Mouse (Mus musculus) embryonic facial prominence, embryonic 13.5 days (tissue): Measurements from ENCODE around the gene Atp2a1. TPM values are rescaled to one million over a fixed set of nuclear protein-coding genes. Genes with fewer than 3 reads are reported as not detected.

Experiments
- ATAC-seq: fragments of 200-750 bp; cut with Nextera tagmentation; 2 replicates; pipeline ENCODE4 v1.8.0; 2017; ENCODE audit warnings: low read depth; ENCODE audit not compliant: insufficient number of reproducible peaks, insufficient read depth, low FRiP score, low TSS enrichment
- H3K27ac ChIP-seq: fragments of 300-500 bp; sonication (generic); 2 replicates; pipeline ENCODE4 v1.5.1; 2015; ENCODE audit warnings: moderate library complexity, mild to moderate bottlenecking, inconsistent platforms
- H3K27me3 ChIP-seq: fragments of 300-500 bp; sonication (generic); 2 replicates; pipeline ENCODE4 v1.6.1; 2015; ENCODE audit warnings: mild to moderate bottlenecking, inconsistent platforms
- H3K36me3 ChIP-seq: fragments of 300-500 bp; sonication (generic); 2 replicates; pipeline ENCODE4 v1.6.1; 2015; ENCODE audit warnings: mild to moderate bottlenecking, inconsistent platforms
- H3K4me1 ChIP-seq: fragments of 300-500 bp; sonication (generic); 2 replicates; pipeline ENCODE4 v1.6.1; 2015; ENCODE audit warnings: inconsistent platforms
- H3K4me2 ChIP-seq: fragments of 300-500 bp; sonication (generic); 2 replicates; pipeline ENCODE4 v1.6.1; 2015; ENCODE audit warnings: moderate library complexity, mild to moderate bottlenecking, inconsistent platforms
- H3K4me3 ChIP-seq: fragments of 300-500 bp; sonication (generic); 2 replicates; pipeline ENCODE4 v1.5.1; 2015; ENCODE audit warnings: mild to moderate bottlenecking, inconsistent platforms
- H3K9ac ChIP-seq: fragments of 300-500 bp; sonication (generic); 2 replicates; pipeline ENCODE4 v1.6.1; 2015; ENCODE audit warnings: mild to moderate bottlenecking, inconsistent platforms
- H3K9me3 ChIP-seq: fragments of 300-500 bp; sonication (generic); 2 replicates; pipeline ENCODE4 v1.6.1; 2016; ENCODE audit warnings: inconsistent platforms
- WGBS: fragments of 180-500 bp; shearing (Covaris S2); methylation state at CpG from one replicate; pipeline ENCODE4 v1.1.7; 2015; ENCODE audit warnings: mixed read lengths; 5-methylcytosine and 5-hydroxymethylcytosine counted together
- polyA plus RNA-seq: library from polyadenylated mRNA; unstranded; fragments of >200 nt; fragmentation: Nextera tagmentation; extraction: Ambion mirVana; gene quantifications from 2 replicates; pipeline ENCODE4 v1.2.1, GENCODE M21; 2015

Atp2a1 gene
- polyA plus RNA-seq, 1 experiment from 2014 or later: 11.5 TPM

- ATAC-seq: no peak
- Histone ChIP-seq H3K27me3 (no peaks in the 10 kb centered on the region), H3K4me2 (no peak overlapping the region), H3K9me3 (no peaks in the 10 kb centered on the region), H3K4me1 (peaks cover 36% of the 10 kb centered on the region), H3K9ac (peak overlapping the region; percentile 54; the same call in 1 of the 2 replicates), H3K4me3 (no peak overlapping the region), H3K36me3 (peaks cover 24% of the 10 kb centered on the region), H3K27ac (no peak overlapping the region)
- WGBS: 48% methylated on average over 4 of the region's 4 CpGs
These were observed 639 bp upstream of the Atp2a1 start for GRCm38 (mm10) chr7:126463547-126463946.

GRCm38 (mm10) chr7:126461626-126462025 lies 1.3 kb downstream of the Atp2a1 start:
- Histone ChIP-seq H3K9ac (peak overlapping the region; percentile 17; the same call in 1 of the 2 replicates), H3K4me1 (peaks cover 36% of the 10 kb centered on the region), H3K27me3 (no peaks in the 10 kb centered on the region), H3K4me3 (no peak overlapping the region), H3K9me3 (no peaks in the 10 kb centered on the region), H3K4me2 (no peak overlapping the region), H3K27ac (peak overlapping the region; percentile 29; the same call in 1 of the 2 replicates), H3K36me3 (peaks cover 5% of the 10 kb centered on the region)
- 63% methylated on average over 3 of the region's 3 CpGs for WGBS
- no peak for ATAC-seq

- no peaks in the 10 kb centered on the region for H3K9me3 ChIP-seq
- WGBS: 45% methylated on average over 10 of the region's 10 CpGs
- no peak for ATAC-seq
- no peaks in the 10 kb centered on the region for H3K27me3 ChIP-seq
- H3K4me1 ChIP-seq: peaks cover 36% of the 10 kb centered on the region
- no peak overlapping the region for H3K4me2 ChIP-seq
- no peak overlapping the region for H3K4me3 ChIP-seq
- H3K27ac ChIP-seq: peak overlapping the region; percentile 29
- no peaks in the 10 kb centered on the region for H3K36me3 ChIP-seq
- H3K9ac ChIP-seq: 0 out of 2 replicates have a peak overlapping the region, but pooled peaks have one; percentile 17
These were observed 2.1 kb downstream of the Atp2a1 start for GRCm38 (mm10) chr7:126460623-126461399.

GRCm38 (mm10) chr7:126458844-126459618 lies 3.9 kb downstream of the Atp2a1 start:
- no peak for ATAC-seq
- Histone ChIP-seq H3K4me3 (no peak overlapping the region), H3K27ac (no peak overlapping the region), H3K9ac (0 out of 2 replicates have a peak overlapping the region, but pooled peaks have one; percentile 27), H3K27me3 (no peaks in the 10 kb centered on the region), H3K9me3 (no peaks in the 10 kb centered on the region), H3K4me1 (peaks cover 31% of the 10 kb centered on the region), H3K36me3 (no peaks in the 10 kb centered on the region), H3K4me2 (no peak overlapping the region)
- WGBS: 76% methylated on average over 11 of the region's 11 CpGs

- H3K9ac ChIP-seq: 0 out of 2 replicates have a peak overlapping the region, but pooled peaks have one; percentile 17
- no peaks in the 10 kb centered on the region for H3K9me3 ChIP-seq
- H3K4me2 ChIP-seq: no peak overlapping the region
- no peaks in the 10 kb centered on the region for H3K36me3 ChIP-seq
- WGBS: 79% methylated on average over 5 of the region's 5 CpGs
- H3K27me3 ChIP-seq: no peaks in the 10 kb centered on the region
- no peak overlapping the region for H3K27ac ChIP-seq
- H3K4me1 ChIP-seq: peaks cover 23% of the 10 kb centered on the region
- no peak for ATAC-seq
- no peak overlapping the region for H3K4me3 ChIP-seq
These were observed 4.7 kb downstream of the Atp2a1 start for GRCm38 (mm10) chr7:126458225-126458624.

- WGBS: 86% methylated on average over 17 of the region's 17 CpGs
- Histone ChIP-seq H3K4me1 (peaks cover 10% of the 10 kb centered on the region), H3K4me3 (no peak overlapping the region), H3K27ac (no peak overlapping the region), H3K4me2 (no peak overlapping the region), H3K9me3 (no peaks in the 10 kb centered on the region), H3K36me3 (no peaks in the 10 kb centered on the region), H3K27me3 (no peaks in the 10 kb centered on the region), H3K9ac (no peak overlapping the region)
- no peak for ATAC-seq
These were observed 6.3 kb downstream of the Atp2a1 start for GRCm38 (mm10) chr7:126456382-126457266.

- 59% methylated on average over 2 of the region's 2 CpGs for WGBS
- Histone ChIP-seq H3K27ac (no peak overlapping the region), H3K4me2 (no peak overlapping the region), H3K27me3 (no peaks in the 10 kb centered on the region), H3K9ac (no peak overlapping the region), H3K9me3 (no peaks in the 10 kb centered on the region), H3K4me1 (no peaks in the 10 kb centered on the region), H3K4me3 (no peak overlapping the region), H3K36me3 (no peaks in the 10 kb centered on the region)
- no peak for ATAC-seq
These were observed 7.7 kb downstream of the Atp2a1 start for GRCm38 (mm10) chr7:126455242-126455641.

- Histone ChIP-seq H3K9me3 (no peaks in the 10 kb centered on the region), H3K4me1 (no peaks in the 10 kb centered on the region), H3K36me3 (peaks cover 1% of the 10 kb centered on the region), H3K4me3 (no peak overlapping the region), H3K4me2 (no peak overlapping the region), H3K9ac (no peak overlapping the region), H3K27me3 (no peaks in the 10 kb centered on the region), H3K27ac (no peak overlapping the region)
- 82% methylated on average over 7 of the region's 7 CpGs for WGBS
- ATAC-seq: no peak
These were observed 9.0 kb downstream of the Atp2a1 start for GRCm38 (mm10) chr7:126453861-126454260.

GRCm38 (mm10) chr7:126452244-126452643 lies 10.7 kb downstream of the Atp2a1 start:
- H3K4me3 ChIP-seq: no peak overlapping the region
- ATAC-seq: no peak
- H3K9ac ChIP-seq: no peak overlapping the region
- no peaks in the 10 kb centered on the region for H3K9me3 ChIP-seq
- H3K27me3 ChIP-seq: no peaks in the 10 kb centered on the region
- WGBS: 88% methylated on average over 3 of the region's 3 CpGs
- H3K4me1 ChIP-seq: no peaks in the 10 kb centered on the region
- no peak overlapping the region for H3K4me2 ChIP-seq
- peaks cover 17% of the 10 kb centered on the region for H3K36me3 ChIP-seq
- H3K27ac ChIP-seq: no peak overlapping the region

GRCm38 (mm10) chr7:126450641-126451040 lies 12.3 kb downstream of the Atp2a1 start:
- peaks cover 34% of the 10 kb centered on the region for H3K36me3 ChIP-seq
- no peak for ATAC-seq
- no peak overlapping the region for H3K9ac ChIP-seq
- H3K4me3 ChIP-seq: no peak overlapping the region
- H3K9me3 ChIP-seq: no peaks in the 10 kb centered on the region
- no peaks in the 10 kb centered on the region for H3K27me3 ChIP-seq
- H3K4me1 ChIP-seq: no peaks in the 10 kb centered on the region
- no peak overlapping the region for H3K27ac ChIP-seq
- WGBS: 86% methylated on average over 6 of the region's 6 CpGs
- H3K4me2 ChIP-seq: no peak overlapping the region

- ATAC-seq: no peak
- H3K9me3 ChIP-seq: no peaks in the 10 kb centered on the region
- H3K4me1 ChIP-seq: no peaks in the 10 kb centered on the region
- peaks cover 40% of the 10 kb centered on the region for H3K36me3 ChIP-seq
- no peak overlapping the region for H3K4me2 ChIP-seq
- 94% methylated on average over 18 of the region's 18 CpGs for WGBS
- H3K27me3 ChIP-seq: no peaks in the 10 kb centered on the region
- H3K27ac ChIP-seq: no peak overlapping the region
- H3K9ac ChIP-seq: no peak overlapping the region
- no peak overlapping the region for H3K4me3 ChIP-seq
These were observed 12.9 kb downstream of the Atp2a1 start for GRCm38 (mm10) chr7:126449991-126450390.
